14 mouse cellular contexts compared by ENCODE assay signal in the genomic region with DNA sequence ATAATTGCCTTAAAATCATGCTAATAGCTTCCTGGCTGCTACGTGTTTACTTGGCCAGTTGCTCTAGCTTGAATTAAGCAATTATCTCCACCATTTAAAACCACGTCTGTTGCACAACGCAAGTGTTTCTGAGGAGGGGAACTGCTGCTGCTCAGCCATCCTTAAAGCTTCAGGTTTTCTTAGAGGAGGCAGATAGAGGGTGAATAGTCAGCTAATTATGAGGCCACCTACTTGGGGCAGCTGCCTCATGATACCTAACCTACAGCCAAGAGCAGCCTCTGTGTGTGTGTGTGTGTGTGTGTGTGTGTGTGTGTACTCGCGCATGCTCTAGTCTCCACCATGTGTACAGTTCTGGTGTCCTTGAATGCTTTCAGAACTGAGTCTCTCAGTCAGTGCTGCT. TPM values are rescaled to one million over a fixed set of nuclear protein-coding genes. Genes with fewer than 3 reads are reported as not detected.
DNase-seq lines count a peak whose midpoint lies in the region; ATAC-seq and TF ChIP-seq lines count a peak whose summit lies in the region.
"Had no signal": no experiment of that assay in that cellular context is flagged by ENCODE, and none has a peak within 500 bp of the region (broad histone marks: within the 10 kb centered on the region; RNA-seq: fewer than 3 reads in every experiment).

No protein-coding gene starts in this region.

- TF ChIP-seq POLR2A in brain, embryonic 14.5 days (IDR thresholded peaks at IDR 0.05; ENCODE audit: borderline replicate concordance, extremely low read depth, insufficient read depth, insufficient read length, poor library complexity, severe bottlenecking): no peak

- no peaks in the 10 kb centered on the region for H3K36me3 ChIP-seq in hindbrain, embryonic 15.5 days
- H3K36me3 ChIP-seq in hindbrain, embryonic 12.5 days: no peaks in the 10 kb centered on the region
- no peaks in the 10 kb centered on the region for H3K36me3 ChIP-seq in midbrain, postnatal 0 days (ENCODE audit: insufficient read depth, low read length)
- H3K36me3 ChIP-seq: liver, embryonic 15.5 days had no signal

- peak; percentile 84 for DNase-seq in brain, embryonic 14.5 days (ENCODE audit: low read depth)
- DNase-seq in cerebellum, postnatal 10 days: peak; percentile 57 to 59
- DNase-seq in midbrain, postnatal 0 days (ENCODE audit: low spot score): peak; percentile 22
- no peak for DNase-seq in adrenal gland, adult 2 months
- no peak for DNase-seq in gastrocnemius, postnatal 4 days (ENCODE audit: low spot score in 2 of 2)
- DNase-seq: embryo, embryonic 11 days; heart, postnatal 14 days; kidney, postnatal 25 days; lung, postnatal 36 days; right cerebral cortex, postnatal 25 days had no signal

- no peaks in the 10 kb centered on the region for H3K9me3 ChIP-seq in hindbrain, embryonic 15.5 days
- H3K9me3 ChIP-seq in hindbrain, embryonic 12.5 days (replicated peaks): no peaks in the 10 kb centered on the region
- no peaks in the 10 kb centered on the region for H3K9me3 ChIP-seq in midbrain, postnatal 0 days (ENCODE audit: low read length)
- H3K9me3 ChIP-seq: liver, embryonic 15.5 days had no signal

- H3K27me3 ChIP-seq in hindbrain, embryonic 15.5 days: no peaks in the 10 kb centered on the region
- no peaks in the 10 kb centered on the region for H3K27me3 ChIP-seq in hindbrain, embryonic 12.5 days
- H3K27me3 ChIP-seq in midbrain, postnatal 0 days (ENCODE audit: insufficient read depth, low read length): no peaks in the 10 kb centered on the region

- H3K27ac ChIP-seq in hindbrain, embryonic 15.5 days (replicated peaks): no peak overlapping the region
- H3K27ac ChIP-seq in hindbrain, embryonic 12.5 days: no peak overlapping the region
- H3K27ac ChIP-seq in midbrain, postnatal 0 days (ENCODE audit: low read depth, low read length): no peak overlapping the region
- H3K27ac ChIP-seq: liver, embryonic 15.5 days had no signal

- no peak for TF ChIP-seq CTCF in brain, embryonic 14.5 days (IDR thresholded peaks at IDR 0.05; ENCODE audit: borderline replicate concordance, extremely low read depth, insufficient read depth, insufficient read length)
- no peak for TF ChIP-seq CTCF in midbrain, postnatal 0 days (IDR thresholded peaks at IDR 0.05)

- H3K4me3 ChIP-seq in hindbrain, embryonic 15.5 days: no peak overlapping the region
- no peak overlapping the region for H3K4me3 ChIP-seq in hindbrain, embryonic 12.5 days
- H3K4me3 ChIP-seq in midbrain, postnatal 0 days (ENCODE audit: low read depth, low read length): no peak overlapping the region
- H3K4me3 ChIP-seq: liver, embryonic 15.5 days had no signal

- 48% methylated on average over 5 of the region's 5 CpGs for WGBS in hindbrain, embryonic 15.5 days
- 77% methylated on average over 5 of the region's 5 CpGs for WGBS in hindbrain, embryonic 12.5 days
- WGBS in midbrain, postnatal 0 days: 62% methylated on average over 5 of the region's 5 CpGs

- H3K4me1 ChIP-seq in hindbrain, embryonic 15.5 days (replicated peaks): peaks cover 9% of the 10 kb centered on the region; the same call in 1 of the 2 replicates
- H3K4me1 ChIP-seq in hindbrain, embryonic 12.5 days: peaks cover 10% of the 10 kb centered on the region
- H3K4me1 ChIP-seq in midbrain, postnatal 0 days (ENCODE audit: insufficient read depth, low read length): peaks cover 3% of the 10 kb centered on the region; the same call in 1 of the 2 replicates
- H3K4me1 ChIP-seq: liver, embryonic 15.5 days had no signal

- peak overlapping the region; percentile 42 for H3K4me2 ChIP-seq in hindbrain, embryonic 15.5 days
- H3K4me2 ChIP-seq in hindbrain, embryonic 12.5 days (replicated peaks): no peak overlapping the region
- H3K4me2 ChIP-seq in midbrain, postnatal 0 days (ENCODE audit: low read depth, low read length, poor library complexity, severe bottlenecking): peak overlapping the region; percentile 42
- H3K4me2 ChIP-seq: liver, embryonic 15.5 days had no signal

- no peak for ATAC-seq in hindbrain, embryonic 15.5 days (ENCODE audit: low FRiP score, low read depth)
- no peak for ATAC-seq in hindbrain, embryonic 12.5 days (ENCODE audit: low FRiP score)
- no peak for ATAC-seq in midbrain, postnatal 0 days (ENCODE audit: low FRiP score)
- ATAC-seq: intestine, embryonic 16.5 days had no signal

- H3K9ac ChIP-seq in hindbrain, embryonic 15.5 days: no peak overlapping the region
- no peak overlapping the region for H3K9ac ChIP-seq in hindbrain, embryonic 12.5 days
- no peak overlapping the region for H3K9ac ChIP-seq in midbrain, postnatal 0 days (replicated peaks; ENCODE audit: low read length, poor library complexity, severe bottlenecking)
- H3K9ac ChIP-seq: liver, embryonic 15.5 days had no signal

RNA-seq across cellular contexts. Expression of gene Plcxd3, which starts 3.5 kb away (rescaled TPM):
- polyA plus RNA-seq in hindbrain, embryonic 15.5 days (2015; fragmentation: Nextera tagmentation; extraction: Ambion mirVana): 82.5 and 88.7 TPM in 2 replicates
- polyA plus RNA-seq in hindbrain, embryonic 12.5 days (2016; fragmentation: Nextera tagmentation; extraction: Ambion mirVana): 26.2 and 26.4 TPM in 2 replicates
- 4.3 and 9.1 TPM in 2 replicates for polyA plus RNA-seq in brain, embryonic 14.5 days (2012; rRNA removed)
- total RNA-seq in midbrain, postnatal 0 days (2014; rRNA removed): 64.6 and 82.5 TPM in 2 replicates
- polyA plus RNA-seq in midbrain, postnatal 0 days (2015; fragmentation: Nextera tagmentation; extraction: Ambion mirVana): 90.5 and 100 TPM in 2 replicates
- total RNA-seq in adrenal gland, adult 2 months (2021): 1 to 10 TPM; 1.8 to 3.5 TPM
- 0.11 and 0.32 TPM in 2 replicates for polyA plus RNA-seq in adrenal gland, adult 2 months (2012; rRNA removed)
- under 1 TPM in 1 of 2 experiments, not detected in 1; 0.29 TPM for total RNA-seq in gastrocnemius, postnatal 4 days (2021)

Comparison
In these comparisons a context has a peak if more than half of its experiments do, and no peak if none do; other contexts are left out.
1. DNase-seq: peak in brain, embryonic 14.5 days (single experiment), cerebellum, postnatal 10 days (2 of 2) and midbrain, postnatal 0 days (single experiment); none in adrenal gland, adult 2 months (single experiment) and gastrocnemius, postnatal 4 days (0 of 2).